Mouse (Mus musculus) erythroblast, embryonic 14.5 days (primary cell): ENCODE results near the gene 4931409K22Rik.

Source experiments
- GATA1 ChIP-seq: IDR thresholded peaks from 2 replicates; pipeline ENCODE4 v1.6.1; 2012; ENCODE audit warnings: low read length, inconsistent platforms, mixed read lengths
- TAL1 ChIP-seq: IDR thresholded peaks from 3 replicates; pipeline ENCODE4 v1.6.1; 2012; ENCODE audit warnings: low read length, inconsistent platforms, mixed read lengths

- TF ChIP-seq GATA1 (no peak), TAL1 (no peak)
These were observed 45.5 kb upstream of the 4931409K22Rik start for GRCm38 (mm10) chr5:24601911-24602750.
